In genomic region chr17:93260366-93261205, GRCm38 (mm10) we compare ENCODE assay signal across 17 mouse cellular contexts.
DNase-seq lines count a peak whose midpoint lies in the region; ATAC-seq and TF ChIP-seq lines count a peak whose summit lies in the region.
"Had no signal": no experiment of that assay in that cellular context is flagged by ENCODE, and none has a peak within 500 bp of the region (broad histone marks: within the 10 kb centered on the region; RNA-seq: fewer than 3 reads in every experiment).

No protein-coding gene starts in this region.

- H3K4me1 ChIP-seq in lung, embryonic 14.5 days (ENCODE audit: insufficient read depth): no peaks in the 10 kb centered on the region
- no peaks in the 10 kb centered on the region for H3K4me1 ChIP-seq in hindbrain, embryonic 11.5 days (replicated peaks; ENCODE audit: control insufficient read depth, insufficient read depth, low read length)
- H3K4me1 ChIP-seq in midbrain, embryonic 15.5 days: peaks cover 6% of the 10 kb centered on the region
- H3K4me1 ChIP-seq: liver, embryonic 13.5 days had no signal

- no peak overlapping the region for H3K9ac ChIP-seq in lung, embryonic 14.5 days
- H3K9ac ChIP-seq in hindbrain, embryonic 11.5 days (ENCODE audit: low read depth, low read length): no peak overlapping the region
- H3K9ac ChIP-seq in midbrain, embryonic 15.5 days: no peak overlapping the region
- H3K9ac ChIP-seq: liver, embryonic 13.5 days had no signal

- H3K4me2 ChIP-seq in lung, embryonic 14.5 days: no peak overlapping the region
- no peak overlapping the region for H3K4me2 ChIP-seq in hindbrain, embryonic 11.5 days (replicated peaks; ENCODE audit: low read depth, low read length)
- peak overlapping the region; percentile 2; the same call in 1 of the 2 replicates for H3K4me2 ChIP-seq in midbrain, embryonic 15.5 days
- H3K4me2 ChIP-seq: liver, embryonic 13.5 days had no signal

- H3K4me3 ChIP-seq in lung, embryonic 14.5 days (ENCODE audit: low read depth, low read length): no peak overlapping the region
- H3K4me3 ChIP-seq in hindbrain, embryonic 11.5 days (ENCODE audit: low read depth, low read length): no peak overlapping the region
- no peak overlapping the region for H3K4me3 ChIP-seq in midbrain, embryonic 15.5 days
- H3K4me3 ChIP-seq: erythroblast, embryonic 14.5 days; liver, embryonic 13.5 days had no signal

- no peaks in the 10 kb centered on the region for H3K9me3 ChIP-seq in lung, embryonic 14.5 days (ENCODE audit: low read depth, low read length)
- H3K9me3 ChIP-seq in hindbrain, embryonic 11.5 days (ENCODE audit: control insufficient read depth, low read length): no peaks in the 10 kb centered on the region
- no peaks in the 10 kb centered on the region for H3K9me3 ChIP-seq in midbrain, embryonic 15.5 days
- H3K9me3 ChIP-seq: liver, embryonic 13.5 days had no signal

- no peak overlapping the region for H3K27ac ChIP-seq in lung, embryonic 14.5 days (ENCODE audit: low read depth)
- H3K27ac ChIP-seq in hindbrain, embryonic 11.5 days (ENCODE audit: low read depth, low read length): 0 out of 2 replicates have a peak overlapping the region, but pooled peaks have one; percentile 25
- H3K27ac ChIP-seq in midbrain, embryonic 15.5 days: peak overlapping the region; percentile 29; the same call in 1 of the 2 replicates
- H3K27ac ChIP-seq: liver, embryonic 13.5 days had no signal

- no peaks in the 10 kb centered on the region for H3K27me3 ChIP-seq in lung, embryonic 14.5 days (ENCODE audit: insufficient read depth, low read length)
- H3K27me3 ChIP-seq in hindbrain, embryonic 11.5 days (ENCODE audit: control insufficient read depth, insufficient read depth, low read length): no peaks in the 10 kb centered on the region
- no peaks in the 10 kb centered on the region for H3K27me3 ChIP-seq in midbrain, embryonic 15.5 days (replicated peaks)
- H3K27me3 ChIP-seq: liver, embryonic 13.5 days; Patski had no signal

- TF ChIP-seq CTCF in lung, embryonic 14.5 days (IDR thresholded peaks at IDR 0.05; ENCODE audit: low read depth): no peak

- peak; percentile 2 for DNase-seq in lung, embryonic 14.5 days
- no peak for DNase-seq in lung, postnatal 36 days
- peak; percentile 50 for DNase-seq in hindbrain, embryonic 11.5 days (ENCODE audit: low spot score)
- DNase-seq in thymus, postnatal 14 days: no peak
- no peak for DNase-seq in frontal cortex, postnatal 10 days (ENCODE audit: low spot score in 2 of 2)
- no peak for DNase-seq in layer of hippocampus, postnatal 36 days
- no peak for DNase-seq in lung, adult 18-20 months
- DNase-seq: adrenal gland, postnatal 10 days; cerebellum, adult 2 months; heart, adult 18-20 months; kidney, postnatal 36 days; liver, embryonic 13.5 days; thymus, adult 18-20 months had no signal

- 47% methylated on average over 8 of the region's 8 CpGs for WGBS in lung, embryonic 14.5 days
- WGBS in hindbrain, embryonic 11.5 days: 19% methylated on average over 8 of the region's 8 CpGs
- WGBS in midbrain, embryonic 15.5 days: 10% methylated on average over 8 of the region's 8 CpGs

- ATAC-seq in lung, embryonic 14.5 days (ENCODE audit: insufficient read depth): no peak
- peak; percentile 90 for ATAC-seq in hindbrain, embryonic 11.5 days (ENCODE audit: low FRiP score)
- ATAC-seq in midbrain, embryonic 15.5 days (replicated peaks): peak; percentile 92
- ATAC-seq: CD4-positive, CD25-positive, alpha-beta regulatory T cell, adult 4 months; Patski had no signal

- no peaks in the 10 kb centered on the region for H3K36me3 ChIP-seq in lung, embryonic 14.5 days (ENCODE audit: insufficient read depth)
- H3K36me3 ChIP-seq in hindbrain, embryonic 11.5 days (ENCODE audit: control insufficient read depth, insufficient read depth, low read length): no peaks in the 10 kb centered on the region
- no peaks in the 10 kb centered on the region for H3K36me3 ChIP-seq in midbrain, embryonic 15.5 days (replicated peaks)
- H3K36me3 ChIP-seq: liver, embryonic 13.5 days had no signal

Comparison
In these comparisons a context has a peak if more than half of its experiments do, and no peak if none do; other contexts are left out.
1. DNase-seq: peak in lung, embryonic 14.5 days (single experiment) and hindbrain, embryonic 11.5 days (single experiment); none in lung, postnatal 36 days (single experiment), thymus, postnatal 14 days (single experiment), frontal cortex, postnatal 10 days (0 of 2), layer of hippocampus, postnatal 36 days (0 of 2) and lung, adult 18-20 months (0 of 2).